ENCODE assay signal across 7 mouse cellular contexts in the genomic region with DNA sequence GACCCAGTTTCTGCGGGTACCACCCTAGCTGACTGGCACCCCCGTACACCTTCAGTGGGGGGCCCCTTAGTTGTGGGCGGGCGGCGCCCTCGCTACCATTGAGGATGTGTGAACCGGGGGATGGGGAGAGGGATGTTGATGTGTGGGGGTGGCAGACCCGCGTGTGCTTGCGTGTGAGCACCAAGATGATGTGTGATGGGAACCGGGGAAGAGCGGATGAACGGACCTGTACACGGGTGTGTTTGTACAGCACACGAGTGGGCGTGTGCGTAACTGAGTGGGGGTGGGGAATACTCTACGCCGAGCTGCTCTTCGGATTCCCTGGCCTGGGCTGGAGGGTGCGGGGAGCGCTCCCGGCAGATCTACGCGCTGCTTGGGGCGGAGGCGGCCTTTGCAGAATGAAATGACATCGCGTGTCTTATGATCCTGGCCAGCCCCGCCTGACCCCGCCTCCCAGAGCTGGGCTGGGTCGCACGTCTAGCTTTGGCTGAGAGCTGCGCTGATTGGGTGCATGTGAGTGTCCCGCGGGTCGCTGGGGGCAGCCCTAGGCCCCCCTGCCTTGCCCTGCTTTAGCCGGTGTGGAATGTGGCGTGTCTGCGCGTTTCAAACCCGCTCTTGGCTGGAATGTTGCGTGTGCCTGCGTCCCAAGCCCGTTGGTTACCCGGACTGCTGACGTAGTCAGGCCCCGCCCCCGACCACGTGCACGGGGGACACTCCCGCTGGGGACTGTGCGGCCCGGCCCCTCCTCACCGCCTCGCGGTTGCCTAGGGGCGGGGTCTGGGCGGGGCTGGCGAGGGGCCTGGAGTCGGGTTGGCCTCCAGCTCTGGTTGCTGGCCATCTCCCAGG. TPM values are rescaled to one million over a fixed set of nuclear protein-coding genes. Genes with fewer than 3 reads are reported as not detected.
DNase-seq lines count a peak whose midpoint lies in the region; ATAC-seq lines count a peak whose summit lies in the region.

No protein-coding gene starts in this region.

- WGBS in intestine, embryonic 15.5 days = under 1% methylated on average over 61 of the region's 61 CpGs
- under 1% methylated on average over 61 of the region's 61 CpGs for WGBS in midbrain, embryonic 10.5 days

- peaks cover 47% of the 10 kb centered on the region for H3K4me1 ChIP-seq in intestine, embryonic 15.5 days (replicated peaks)
- peaks cover 63% of the 10 kb centered on the region for H3K4me1 ChIP-seq in midbrain, embryonic 10.5 days

- peak; percentile 99 for DNase-seq in adrenal gland, adult 18-20 months (ENCODE audit: low spot score in 2 of 2)
- peak; percentile 99 for DNase-seq in embryo, embryonic 11 days
- DNase-seq in gastrocnemius, postnatal 36 days = peak; percentile 99
- DNase-seq in left cerebral cortex, postnatal 25 days (ENCODE audit: low spot score in 2 of 2) = peak; percentile 97 to 98
- DNase-seq in midbrain, embryonic 10.5 days (ENCODE audit: low spot score) = peak; percentile 100
- peak; percentile 98 for DNase-seq in right cerebral cortex, postnatal 4 days

- H3K27ac ChIP-seq in intestine, embryonic 15.5 days = peak overlapping the region; percentile 96
- peak overlapping the region; percentile 93 for H3K27ac ChIP-seq in midbrain, embryonic 10.5 days (replicated peaks)

- peak overlapping the region; percentile 73 for H3K9ac ChIP-seq in intestine, embryonic 15.5 days

- no peaks in the 10 kb centered on the region for H3K27me3 ChIP-seq in intestine, embryonic 15.5 days (replicated peaks)
- peaks cover 15% of the 10 kb centered on the region for H3K27me3 ChIP-seq in midbrain, embryonic 10.5 days (ENCODE audit: low read depth, poor library complexity, severe bottlenecking)

- no peaks in the 10 kb centered on the region for H3K36me3 ChIP-seq in intestine, embryonic 15.5 days
- peaks cover 5% of the 10 kb centered on the region for H3K36me3 ChIP-seq in midbrain, embryonic 10.5 days

- ATAC-seq in intestine, embryonic 15.5 days = peak; percentile 82

- intact Hi-C loops in gastrocnemius, postnatal 36 days (cut with DNase I) = loop anchor here (5.0 kb wide), 1 partner anchor 185 kb away; a partner anchor contains a TSS
- intact Hi-C loops in left cerebral cortex, postnatal 25 days (cut with DNase I) = loop anchor here (5.0 to 10.0 kb wide), 3 partner anchors 110 to 343 kb away; a partner anchor contains a TSS

- H3K4me3 ChIP-seq in intestine, embryonic 15.5 days (replicated peaks) = peak overlapping the region; percentile 73
- H3K4me3 ChIP-seq in midbrain, embryonic 10.5 days = peak overlapping the region; percentile 93

- H3K9me3 ChIP-seq in intestine, embryonic 15.5 days = no peaks in the 10 kb centered on the region
- no peaks in the 10 kb centered on the region for H3K9me3 ChIP-seq in midbrain, embryonic 10.5 days (replicated peaks)

- H3K4me2 ChIP-seq in intestine, embryonic 15.5 days (replicated peaks) = peak overlapping the region; percentile 87

RNA-seq across cellular contexts. Expression of a gene that starts 1.1 kb away (rescaled TPM):
- 10 to 100 TPM; 18.3 to 28.9 TPM for total RNA-seq in adrenal gland, adult 18-20 months (2021)
- 1 to 10 TPM; 6.4 to 7.1 TPM for total RNA-seq in gastrocnemius, postnatal 36 days (2021)
- 4.8 and 5.0 TPM in 2 replicates for polyA plus RNA-seq in intestine, embryonic 15.5 days (2015; fragmentation: Nextera tagmentation; extraction: Ambion mirVana)
- 10 to 100 TPM; 27.4 to 29.3 TPM for total RNA-seq in left cerebral cortex, postnatal 25 days (2021)
- polyA plus RNA-seq in midbrain, embryonic 10.5 days (2016; fragmentation: Nextera tagmentation; extraction: Ambion mirVana) = 4.2 and 5.5 TPM in 2 replicates

Comparison
In these comparisons a context has a peak if more than half of its experiments do, and no peak if none do; other contexts are left out.
1. Peak in every context shown above with its lines: DNase-seq, ATAC-seq, H3K4me3 ChIP-seq and H3K27ac ChIP-seq.